Mouse (Mus musculus) intestine, embryonic 16.5 days (tissue): Measurements from ENCODE around the gene Clec1b. TPM values are rescaled to one million over a fixed set of nuclear protein-coding genes. Genes with fewer than 3 reads are reported as not detected.

Experiments used
- ATAC-seq: fragments of 200-750 bp; cut with Nextera tagmentation; 2 replicates; pipeline ENCODE4 v1.8.0; 2017; ENCODE audit warnings: moderate TSS enrichment, moderate library complexity
- H3K27ac ChIP-seq: fragments of 300-500 bp; sonication (generic); 2 replicates; pipeline ENCODE4 v1.5.1; 2014; ENCODE audit warnings: mild to moderate bottlenecking, low read length
- H3K27me3 ChIP-seq: fragments of 300-500 bp; sonication (generic); replicated peaks from 2 replicates; pipeline ENCODE4 v1.6.1; 2014; ENCODE audit warnings: low read length, control low read depth, mixed read lengths; ENCODE audit not compliant: control insufficient read depth, insufficient read depth
- H3K36me3 ChIP-seq: fragments of 300-500 bp; sonication (generic); 2 replicates; pipeline ENCODE4 v1.6.1; 2014; ENCODE audit warnings: low read length, control low read depth; ENCODE audit not compliant: control insufficient read depth, insufficient read depth
- H3K4me1 ChIP-seq: fragments of 300-500 bp; sonication (generic); 2 replicates; pipeline ENCODE4 v1.6.1; 2014; ENCODE audit warnings: low read length, control low read depth, mixed read lengths; ENCODE audit not compliant: control insufficient read depth, insufficient read depth
- H3K4me2 ChIP-seq: fragments of 300-500 bp; sonication (generic); 2 replicates; pipeline ENCODE4 v1.6.1; 2014; ENCODE audit warnings: low read depth, low read length, control low read depth
- H3K4me3 ChIP-seq: fragments of 300-500 bp; sonication (generic); 2 replicates; pipeline ENCODE4 v1.5.1; 2014; ENCODE audit warnings: mild to moderate bottlenecking, low read length
- H3K9ac ChIP-seq: fragments of 300-500 bp; sonication (generic); 2 replicates; pipeline ENCODE4 v1.6.1; 2014; ENCODE audit warnings: low read depth, low read length
- H3K9me3 ChIP-seq: fragments of 300-500 bp; sonication (generic); 2 replicates; pipeline ENCODE4 v1.6.1; 2016; ENCODE audit warnings: low read length, control low read depth; ENCODE audit not compliant: control insufficient read depth
- WGBS: fragments of 180-500 bp; shearing (Covaris S2); extraction: QIAGEN DNeasy Blood & Tissue Kit; methylation state at CpG from one replicate; pipeline ENCODE4 v1.1.7; 2014; 5-methylcytosine and 5-hydroxymethylcytosine counted together
- polyA plus RNA-seq: library from polyadenylated mRNA; unstranded; fragments of >200 nt; fragmentation: Nextera tagmentation; extraction: Ambion mirVana; gene quantifications from 2 replicates; pipeline ENCODE4 v1.2.1, GENCODE M21; 2015

The Clec1b gene
- polyA plus RNA-seq, 1 experiment from 2014 or later = 0.89 TPM

DNA sequence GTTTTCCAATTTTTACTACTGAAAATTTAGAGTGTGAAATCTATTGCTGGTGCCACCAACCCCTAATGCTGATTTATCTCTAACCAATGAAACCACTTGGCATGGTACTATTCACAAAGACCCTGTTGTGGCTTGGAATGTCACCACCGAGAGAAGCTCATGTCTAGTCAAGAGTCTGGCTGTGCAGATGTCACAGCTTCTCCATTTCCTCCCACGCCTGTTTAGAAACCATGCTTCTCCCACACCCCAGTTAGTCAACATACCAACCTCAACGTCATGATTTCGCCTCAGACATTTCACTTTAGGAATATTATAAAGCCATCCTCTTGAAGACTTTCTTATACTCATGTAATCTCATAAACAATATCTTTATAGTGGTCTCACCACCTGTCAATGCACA is 30.2 kb downstream of the Clec1b start:
- Histone ChIP-seq H3K9me3 (no peaks in the 10 kb centered on the region), H3K4me3 (no peak overlapping the region), H3K4me2 (no peak overlapping the region), H3K9ac (no peak overlapping the region), H3K4me1 (peaks cover 16% of the 10 kb centered on the region), H3K36me3 (no peaks in the 10 kb centered on the region), H3K27me3 (no peaks in the 10 kb centered on the region), H3K27ac (no peak overlapping the region)
- WGBS = 79% methylated on average over 4 of the region's 4 CpGs
- ATAC-seq = no peak

DNA sequence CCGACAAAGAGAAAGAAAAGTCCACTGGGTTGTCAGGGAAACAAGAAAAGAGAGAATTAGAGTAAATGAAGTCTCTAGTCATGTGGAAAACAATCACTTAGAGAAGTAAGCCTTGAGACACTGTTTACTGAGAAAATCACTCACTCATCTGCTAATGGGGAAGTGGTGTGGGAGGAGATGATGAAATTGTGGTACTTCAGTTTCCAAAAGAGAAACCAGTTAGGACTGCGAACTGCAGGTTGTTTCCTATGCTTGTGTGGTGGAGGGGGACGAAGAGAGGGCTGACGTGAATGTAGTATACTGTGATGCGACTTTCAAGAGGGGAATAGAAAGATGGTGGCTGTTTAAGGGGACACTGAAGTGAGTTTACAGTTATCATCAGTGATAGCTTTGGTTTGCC is 37.1 kb downstream of the Clec1b start:
- no peak for ATAC-seq
- Histone ChIP-seq H3K9ac (no peak overlapping the region), H3K27me3 (no peaks in the 10 kb centered on the region), H3K4me2 (no peak overlapping the region), H3K4me3 (no peak overlapping the region), H3K4me1 (no peaks in the 10 kb centered on the region), H3K27ac (no peak overlapping the region), H3K9me3 (no peaks in the 10 kb centered on the region), H3K36me3 (no peaks in the 10 kb centered on the region)
- WGBS = 80% methylated on average over 5 of the region's 5 CpGs

DNA sequence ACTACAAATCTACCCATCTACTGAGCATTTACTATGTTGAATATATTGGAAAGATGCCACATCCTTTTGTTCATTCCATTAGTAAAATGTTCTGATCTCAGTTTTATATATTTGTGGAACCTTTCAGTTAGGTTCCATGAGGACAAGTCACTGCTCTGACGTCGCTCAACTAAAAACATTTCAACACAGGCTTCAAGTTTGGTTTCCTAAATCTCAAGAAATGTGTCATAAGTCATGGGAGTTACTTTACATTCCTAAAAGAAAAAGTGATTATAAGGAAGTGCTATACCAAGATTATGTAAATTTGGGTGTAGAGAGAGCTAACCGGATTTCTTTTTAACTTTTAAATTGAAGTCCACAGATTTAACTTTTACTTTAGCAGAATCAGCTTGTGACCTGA is 38.9 kb downstream of the Clec1b start:
- Histone ChIP-seq H3K9me3 (no peaks in the 10 kb centered on the region), H3K36me3 (no peaks in the 10 kb centered on the region), H3K9ac (no peak overlapping the region), H3K4me2 (no peak overlapping the region), H3K4me1 (no peaks in the 10 kb centered on the region), H3K4me3 (no peak overlapping the region), H3K27ac (no peak overlapping the region), H3K27me3 (no peaks in the 10 kb centered on the region)
- no peak for ATAC-seq
- WGBS = 86% methylated on average over 3 of the region's 3 CpGs

DNA sequence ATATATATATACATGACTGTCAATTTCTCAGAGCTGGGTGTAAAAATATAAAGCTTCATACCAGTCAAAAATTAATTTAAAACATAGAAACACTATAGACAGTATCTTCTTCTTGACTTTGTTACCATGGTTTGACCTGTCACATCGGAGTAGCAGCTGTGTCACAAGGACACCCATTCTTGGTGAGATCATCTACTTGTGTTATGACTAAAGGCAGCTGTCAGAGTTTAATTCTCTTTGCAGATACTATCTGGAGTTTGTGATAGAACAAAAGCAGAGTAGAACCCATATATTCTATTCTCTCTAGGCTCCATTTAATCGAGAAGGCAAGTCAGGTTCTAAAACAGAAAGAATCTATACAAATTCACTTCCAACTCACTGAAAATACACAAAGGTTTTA is 40.9 kb downstream of the Clec1b start:
- H3K4me1 ChIP-seq = no peaks in the 10 kb centered on the region
- no peak overlapping the region for H3K4me2 ChIP-seq
- no peak overlapping the region for H3K27ac ChIP-seq
- no peak for ATAC-seq
- H3K9me3 ChIP-seq = no peaks in the 10 kb centered on the region
- H3K27me3 ChIP-seq = no peaks in the 10 kb centered on the region
- no peak overlapping the region for H3K4me3 ChIP-seq
- WGBS = 87% methylated on average over 2 of the region's 2 CpGs
- H3K9ac ChIP-seq = no peak overlapping the region
- H3K36me3 ChIP-seq = no peaks in the 10 kb centered on the region

DNA sequence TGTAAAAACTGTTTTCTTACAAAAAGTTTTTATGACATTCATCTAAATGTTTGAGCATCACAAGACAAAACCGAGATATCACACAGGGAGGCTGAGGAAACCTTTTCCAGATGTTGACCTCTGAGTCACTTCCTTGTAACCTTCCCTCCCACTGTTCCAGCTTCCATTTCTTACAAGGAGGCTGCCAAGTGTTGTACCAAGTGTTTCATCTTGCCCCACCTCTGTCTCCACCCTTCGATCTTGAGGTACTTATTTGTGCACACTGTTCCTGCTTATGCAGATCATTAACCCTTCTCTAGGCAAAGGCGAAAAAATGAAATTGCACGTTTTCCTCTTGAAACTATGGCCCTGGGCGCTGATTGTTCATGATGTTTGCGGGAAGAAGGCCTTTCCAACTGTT is 52.6 kb downstream of the Clec1b start:
- Histone ChIP-seq H3K4me2 (no peak overlapping the region), H3K27ac (no peak overlapping the region)
- 72% methylated on average over 6 of the region's 6 CpGs for WGBS

DNA sequence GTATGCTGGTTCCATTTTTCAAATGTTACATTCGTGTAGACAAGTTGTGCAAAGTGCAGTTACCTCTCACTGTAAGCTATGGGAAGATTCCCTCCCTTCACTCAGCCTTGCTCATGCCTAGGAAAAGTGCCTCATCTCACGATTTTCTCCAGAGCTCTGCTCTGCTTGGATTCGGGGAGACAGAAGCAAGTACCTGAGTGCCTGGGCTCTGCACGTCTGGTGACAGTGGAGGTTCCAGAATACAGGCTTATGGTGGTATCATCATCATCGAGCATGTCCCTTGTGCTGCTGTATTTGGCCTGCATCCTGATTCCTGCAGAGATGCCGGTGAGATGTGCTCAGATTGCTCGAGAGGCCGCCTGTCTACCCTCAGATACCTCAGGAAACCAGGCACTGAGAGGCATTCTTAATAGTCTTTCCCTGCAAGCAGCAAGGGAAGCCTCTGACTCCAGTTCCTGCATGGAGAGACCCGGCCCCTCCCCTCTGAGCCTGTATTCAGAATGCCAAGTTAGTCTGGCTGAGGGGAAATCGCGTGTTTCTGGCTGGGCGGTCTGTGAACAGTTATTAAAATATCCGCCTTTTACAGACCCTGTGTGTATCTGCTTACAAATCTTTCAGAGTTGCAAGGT is 54.4 kb downstream of the Clec1b start, which contains the start of gene Clec1a:
Clec1a (minus strand) TSS at position 590 of the 629 bp plus-strand sequence.
- Histone ChIP-seq H3K9ac (0 out of 2 replicates have a peak within 1 kb of the TSS, but pooled peaks have one; percentile 16), H3K27ac (0 out of 2 replicates have a peak within 1 kb of the TSS, but pooled peaks have one; percentile 37), H3K36me3 (no peaks in the 10 kb centered on the region), H3K4me3 (peak within 1 kb of the TSS; percentile 29; the same call in 1 of the 2 replicates), H3K27me3 (no peaks in the 10 kb centered on the region), H3K9me3 (no peaks in the 10 kb centered on the region), H3K4me1 (no peaks in the 10 kb centered on the region), H3K4me2 (no peak within 1 kb of the TSS)
- ATAC-seq = no peak
- WGBS = 53% methylated on average over 13 of the region's 13 CpGs

More for the DNA sequence above, 52.6 kb downstream of the Clec1b start:
- no peaks in the 10 kb centered on the region for H3K36me3 ChIP-seq
- no peaks in the 10 kb centered on the region for H3K9me3 ChIP-seq
- H3K9ac ChIP-seq = no peak overlapping the region
- H3K4me1 ChIP-seq = no peaks in the 10 kb centered on the region
- no peaks in the 10 kb centered on the region for H3K27me3 ChIP-seq
- ATAC-seq = no peak
- H3K4me3 ChIP-seq = no peak overlapping the region

Other genes with a start within 250 kb of the Clec1b start
- gene Clec2d, start 216.7 kb upstream of the Clec1b start, polyA plus RNA-seq = 1.0 and 1.2 TPM in 2 replicates
- 0.24 and 0.37 TPM in 2 replicates for gene Cd69, start 121.9 kb upstream of the Clec1b start, polyA plus RNA-seq
- gene 4922502D21Rik, start 65.5 kb upstream of the Clec1b start, polyA plus RNA-seq = not detected in 2 replicates
- 0.77 and 0.88 TPM in 2 replicates for gene Clec12a, start 54.6 kb upstream of the Clec1b start, polyA plus RNA-seq
- gene Clec12b, start 11.4 kb upstream of the Clec1b start, polyA plus RNA-seq = 0.10 and 0.23 TPM in 2 replicates
- gene Clec9a, start 11.6 kb downstream of the Clec1b start, polyA plus RNA-seq = 0.09 and 0.15 TPM in 2 replicates
- 3.6 and 3.8 TPM in 2 replicates for gene Clec1a, start 54.7 kb downstream of the Clec1b start, polyA plus RNA-seq
- gene Olr1, start 109.9 kb downstream of the Clec1b start, polyA plus RNA-seq = 0.06 TPM in 1 of 2 replicates, not detected in the other
- 0.11 TPM in 1 of 2 replicates, not detected in the other for gene Tmem52b, start 115.3 kb downstream of the Clec1b start, polyA plus RNA-seq
- 37.9 and 38.7 TPM in 2 replicates for gene Gabarapl1, start 135.9 kb downstream of the Clec1b start, polyA plus RNA-seq
- gene Klre1, start 180.6 kb downstream of the Clec1b start, polyA plus RNA-seq = not detected in 2 replicates
- gene Klrd1, start 194.5 kb downstream of the Clec1b start, polyA plus RNA-seq = 1.6 and 2.4 TPM in 2 replicates
- gene Klrk1, start 226.6 kb downstream of the Clec1b start, polyA plus RNA-seq = 0.59 and 0.79 TPM in 2 replicates
- gene Klrc3, start 246.0 kb downstream of the Clec1b start, polyA plus RNA-seq = not detected in 2 replicates